Mouse (Mus musculus) T-cell, adult 2 months (primary cell): Measurements from ENCODE around the gene Pdia3.
A peak's percentile ranks its signal among the peaks of the same experiment; 100 is the strongest.
"Not testable (repeated sequence)": the region's sequence is repeated elsewhere in the genome, so short reads cannot be mapped to it uniquely, and the experiment has no call there.

Experiments used
- DNase-seq: peaks from one replicate; pipeline ENCODE4 v3.0.0; 2022; ENCODE audit warnings: low spot score

Pdia3 gene

DNA sequence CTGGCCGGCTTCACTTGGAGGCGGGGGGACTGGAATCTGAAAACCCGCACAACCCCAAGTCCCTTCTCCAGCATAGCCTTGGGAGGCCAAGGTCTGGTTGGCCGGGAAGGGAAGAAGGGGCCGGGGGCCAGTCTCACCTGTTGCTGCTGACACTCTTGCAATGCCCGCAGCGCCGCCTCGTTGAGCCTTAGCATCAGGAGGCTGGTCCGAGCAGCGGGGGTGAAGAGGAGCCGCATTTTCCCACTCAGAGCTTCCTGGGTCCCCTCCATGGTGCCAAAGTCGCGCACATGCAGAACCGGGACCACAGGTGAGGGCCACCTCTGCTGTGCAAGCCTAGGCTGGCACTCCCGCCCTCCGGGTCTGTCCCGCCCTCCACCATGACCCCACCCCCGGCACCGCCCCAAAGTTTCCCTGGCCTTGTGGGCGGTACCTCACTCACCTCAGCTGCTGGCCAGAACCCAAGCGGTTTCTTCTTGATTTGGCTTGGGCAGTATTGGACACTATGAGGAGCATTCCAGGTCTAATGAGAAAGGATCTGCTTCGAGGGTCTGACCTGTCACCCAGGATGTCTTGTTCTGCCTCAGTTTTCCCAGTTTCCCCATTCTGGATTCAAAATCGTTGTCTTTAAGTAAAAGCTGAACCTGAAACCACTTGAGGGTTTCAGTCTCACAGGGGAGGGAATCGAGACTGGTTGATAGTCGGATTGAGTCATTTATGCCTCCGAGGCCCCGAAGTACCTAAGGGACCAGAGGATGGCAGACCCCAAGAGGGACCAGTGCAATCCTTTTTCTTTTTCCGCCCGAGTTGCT lies 28.9 kb downstream of the Pdia3 start:
- peak; percentile 57 for DNase-seq

DNA sequence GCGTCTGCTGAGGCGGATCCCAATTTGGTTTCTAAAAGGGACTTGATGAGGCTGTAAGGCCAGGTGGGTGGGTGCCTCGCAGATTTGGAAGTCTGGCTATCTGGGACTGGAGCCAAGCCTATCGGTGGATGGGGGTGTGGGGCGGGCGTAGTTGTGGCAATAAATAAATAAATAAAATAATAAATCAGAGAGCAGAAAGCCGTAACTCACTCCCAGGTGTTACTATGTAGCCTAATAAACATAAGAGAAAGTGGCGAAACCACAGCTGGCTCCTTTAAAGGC lies 29.4 kb downstream of the Pdia3 start:
- no peak for DNase-seq

DNA sequence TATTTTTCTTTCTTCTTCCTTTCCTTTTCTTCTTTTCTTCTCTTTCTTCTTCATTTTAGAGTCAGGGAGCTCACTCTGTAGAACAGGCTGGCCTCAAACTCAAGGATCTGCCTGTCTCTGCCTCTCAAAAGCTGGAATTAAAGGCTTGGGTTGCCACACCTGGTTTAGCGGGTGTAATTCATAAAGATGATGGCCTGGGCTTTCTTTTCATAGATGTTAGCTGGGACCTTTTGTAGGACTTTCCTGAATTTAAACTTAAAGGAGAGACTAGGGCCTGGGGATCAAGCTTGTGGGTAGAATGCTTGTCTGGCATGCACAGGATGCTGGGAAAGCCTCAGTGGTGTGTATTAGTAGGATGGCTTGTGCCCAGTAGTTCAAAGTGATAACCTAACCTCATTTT lies 30.6 kb downstream of the Pdia3 start, which contains the start of gene Ell3:
Ell3 (minus strand) TSS at position 101 of the 400 bp plus-strand sequence.
- no peak for DNase-seq

DNA sequence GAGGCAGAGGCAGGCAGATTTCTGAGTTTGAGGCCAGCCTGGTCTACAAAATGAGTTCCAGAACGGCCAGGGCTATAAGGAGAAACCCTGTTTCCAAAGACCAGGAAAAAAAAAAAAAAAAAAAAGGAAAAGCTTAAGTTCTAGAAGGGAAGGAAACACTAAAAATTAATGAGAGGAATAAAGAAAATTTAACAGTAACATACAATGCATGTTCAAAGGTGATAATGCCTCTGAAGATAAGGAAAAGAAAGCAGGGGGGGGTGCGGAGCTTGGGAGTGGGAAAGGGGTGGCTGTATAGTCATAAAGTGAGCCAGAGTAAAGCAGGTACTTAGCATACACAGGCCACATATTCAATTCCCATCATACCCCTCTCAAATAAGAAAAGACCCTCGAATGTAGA lies 31.5 kb downstream of the Pdia3 start:
- no peak for DNase-seq

DNA sequence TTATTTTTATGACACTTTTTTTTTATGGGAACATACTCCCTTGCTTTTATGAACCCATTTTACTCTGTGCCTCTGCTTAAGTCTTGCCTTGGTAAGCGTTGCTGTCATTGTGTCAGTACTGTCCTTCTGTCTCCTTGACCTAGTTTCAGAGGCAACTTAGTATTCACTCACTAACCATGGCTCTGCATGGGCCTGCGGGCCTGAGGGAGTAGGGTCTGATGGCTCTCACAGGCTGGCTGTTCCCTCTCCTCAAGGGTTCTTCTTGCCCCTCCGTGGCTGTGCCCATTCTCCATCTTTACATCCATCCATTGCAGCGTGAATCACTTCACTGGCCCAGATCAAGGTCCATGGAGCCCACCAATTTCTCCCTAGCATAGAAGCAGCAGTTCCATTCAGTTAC lies 32.9 kb downstream of the Pdia3 start:
- no peak for DNase-seq

DNA sequence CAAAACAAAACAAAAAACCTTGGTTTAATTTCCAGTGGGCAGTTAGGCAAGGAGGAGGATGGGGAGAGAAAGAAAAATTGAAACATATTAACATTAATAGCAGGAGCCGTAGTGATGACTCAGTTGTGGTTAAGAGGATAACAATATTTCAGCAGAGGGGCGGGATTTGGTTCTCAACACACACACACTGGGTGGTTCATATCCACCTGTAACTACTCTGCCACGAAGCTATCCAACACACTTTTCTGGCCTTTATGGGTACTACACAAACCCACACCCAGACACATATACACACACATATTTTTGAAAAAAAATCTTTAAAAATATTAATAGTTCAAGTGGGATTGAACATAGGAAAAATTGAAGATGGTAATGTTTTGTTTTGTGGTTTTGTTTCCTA lies 33.4 kb downstream of the Pdia3 start:
- no peak for DNase-seq

DNA sequence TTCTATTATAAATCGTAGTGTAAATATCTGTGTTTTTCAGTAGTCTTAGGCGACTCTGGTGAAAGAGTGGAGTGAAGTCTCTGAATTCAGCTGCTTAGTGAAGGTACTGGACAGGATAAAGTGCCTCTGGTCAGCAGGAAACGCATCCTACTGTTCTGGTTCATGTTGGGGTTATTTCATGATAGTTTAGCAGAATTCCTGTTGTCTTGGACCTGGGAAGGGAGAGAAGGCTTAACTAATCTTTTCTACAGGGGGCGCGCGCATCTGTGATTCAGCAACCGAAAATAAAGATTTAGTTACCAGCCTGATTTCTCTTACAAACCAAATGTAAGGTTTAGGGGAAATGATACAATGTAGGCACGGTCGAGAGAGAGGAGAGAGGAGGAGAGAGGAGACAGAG lies 34.6 kb downstream of the Pdia3 start:
- peak; percentile 23 for DNase-seq

DNA sequence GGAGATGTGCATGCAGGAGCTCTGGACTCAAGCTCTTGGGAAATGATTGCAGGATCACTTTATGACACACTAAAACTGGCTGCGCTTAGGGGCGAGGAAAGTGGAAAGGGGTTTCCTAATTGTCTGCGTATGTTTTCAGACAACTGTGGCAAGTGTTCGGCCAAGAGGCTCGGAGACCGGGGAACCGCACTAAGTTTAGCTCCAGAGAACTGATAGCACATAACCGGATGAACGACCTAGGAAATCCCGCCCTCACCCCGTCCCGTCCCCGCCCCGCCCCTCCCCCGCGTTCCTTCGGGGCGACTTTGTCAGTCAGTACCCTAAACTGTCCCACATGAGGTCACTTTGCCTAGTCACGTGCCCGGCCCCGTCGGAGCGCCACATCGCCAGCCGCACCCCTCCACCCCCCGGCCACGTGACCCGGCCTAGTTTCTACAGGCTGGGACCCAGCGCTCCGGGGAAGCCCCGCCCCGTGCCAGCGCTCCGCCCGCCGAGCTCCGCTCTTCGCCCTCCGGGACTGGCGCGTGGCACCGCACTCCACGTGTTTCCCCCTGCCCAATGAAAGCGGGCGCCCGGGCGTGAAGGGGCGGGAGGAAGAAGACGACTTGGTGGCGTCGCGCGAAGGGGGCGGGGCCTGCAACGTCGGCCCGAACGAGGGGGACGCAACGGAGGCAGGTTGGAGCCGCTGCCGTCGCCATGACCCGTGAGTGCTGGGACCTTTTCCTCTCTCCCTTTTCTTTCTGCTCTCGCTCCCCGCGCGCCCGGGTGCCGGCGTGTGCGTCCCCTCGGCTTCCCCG lies 35.4 kb downstream of the Pdia3 start, which contains the start of gene Serf2:
Serf2 (plus strand) TSS at position 457 of the 797 bp plus-strand sequence.
- peak; percentile 100 for DNase-seq

DNA sequence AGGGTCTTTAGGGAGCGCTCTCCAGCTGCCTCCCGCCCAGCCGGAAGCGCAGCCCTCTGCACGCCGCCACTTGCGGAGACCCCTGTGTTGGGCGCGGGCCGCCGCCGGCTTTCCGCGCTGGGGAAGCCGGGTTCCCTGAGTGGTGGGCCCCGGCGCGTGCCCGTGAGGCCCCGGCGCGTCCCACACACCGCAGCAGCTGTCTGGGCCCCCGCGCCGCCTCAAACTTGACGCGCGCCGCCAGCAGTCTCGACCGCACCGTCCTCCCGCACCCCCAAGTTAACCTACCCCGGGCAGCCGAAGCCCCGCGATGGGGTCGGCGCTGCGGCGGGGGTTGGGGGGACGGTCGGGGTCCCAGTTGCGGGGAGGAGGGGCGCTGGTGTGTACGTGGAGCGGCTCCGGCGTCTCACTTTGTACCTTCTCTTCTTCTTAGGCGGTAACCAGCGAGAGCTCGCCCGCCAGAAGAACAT lies 36.0 kb downstream of the Pdia3 start:
- DNase-seq: no peak

DNA sequence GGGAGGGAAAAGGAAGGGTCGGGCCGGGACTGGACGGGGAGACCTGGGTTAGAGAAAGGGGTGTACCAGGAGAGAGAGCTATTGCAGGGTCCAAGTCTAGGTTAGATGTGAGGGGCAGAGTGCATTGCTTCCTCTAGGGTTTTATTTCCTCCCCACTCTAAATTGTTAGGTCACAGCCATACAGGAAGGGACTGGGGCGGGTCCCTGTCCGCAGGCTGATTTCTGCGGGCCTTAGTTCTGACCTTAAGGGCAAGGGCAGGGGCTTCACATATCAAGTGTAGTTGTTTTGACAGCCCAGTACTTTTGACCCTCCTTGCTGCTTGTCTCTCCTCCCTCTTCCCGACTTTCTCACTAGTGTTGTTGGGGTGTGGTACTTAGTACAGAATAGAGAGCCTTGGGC lies 36.5 kb downstream of the Pdia3 start:
- no peak for DNase-seq

DNA sequence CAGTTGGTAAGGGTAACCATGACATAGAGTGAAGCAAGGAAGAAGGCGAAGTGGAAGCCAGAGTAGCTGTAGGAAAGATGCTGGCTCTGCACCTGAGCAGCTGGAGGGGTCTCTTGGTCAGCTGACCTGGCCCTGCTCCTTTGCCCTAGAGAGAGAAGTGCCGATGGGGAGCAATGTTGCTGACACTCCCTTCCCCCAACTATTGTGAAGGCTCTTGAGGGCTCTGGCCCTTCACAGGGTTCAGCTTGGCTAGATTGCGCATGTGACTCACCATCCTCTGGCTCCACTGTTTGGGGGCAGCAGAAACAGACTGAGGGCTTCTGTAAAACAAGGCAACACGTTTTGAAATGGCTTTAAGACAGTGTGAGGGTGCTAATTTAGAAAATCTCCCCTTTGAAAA lies 38.8 kb downstream of the Pdia3 start:
- no peak for DNase-seq

DNA sequence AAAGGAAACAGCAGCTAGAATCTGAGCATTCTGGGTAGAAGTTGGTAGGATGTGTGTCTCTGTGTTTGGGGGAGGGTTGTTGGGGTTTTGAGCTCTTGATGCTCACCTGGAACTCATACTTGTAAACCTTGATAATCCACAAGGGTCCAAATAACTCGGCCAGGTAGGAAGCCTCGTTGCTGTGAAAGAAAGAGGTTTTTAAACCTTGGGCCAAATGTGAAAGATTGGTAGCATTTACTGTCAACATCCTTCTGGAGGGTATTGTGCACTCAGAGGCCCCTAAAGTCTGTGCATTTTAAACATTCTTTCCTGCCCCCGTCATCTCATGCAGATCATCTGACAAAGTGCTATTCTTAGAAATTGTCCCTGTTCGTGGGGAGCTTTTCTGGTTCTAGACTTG lies 39.4 kb downstream of the Pdia3 start, which contains the start of gene Hypk:
Hypk (plus strand) TSS at position 301 of the 400 bp plus-strand sequence.
- no peak for DNase-seq

DNA sequence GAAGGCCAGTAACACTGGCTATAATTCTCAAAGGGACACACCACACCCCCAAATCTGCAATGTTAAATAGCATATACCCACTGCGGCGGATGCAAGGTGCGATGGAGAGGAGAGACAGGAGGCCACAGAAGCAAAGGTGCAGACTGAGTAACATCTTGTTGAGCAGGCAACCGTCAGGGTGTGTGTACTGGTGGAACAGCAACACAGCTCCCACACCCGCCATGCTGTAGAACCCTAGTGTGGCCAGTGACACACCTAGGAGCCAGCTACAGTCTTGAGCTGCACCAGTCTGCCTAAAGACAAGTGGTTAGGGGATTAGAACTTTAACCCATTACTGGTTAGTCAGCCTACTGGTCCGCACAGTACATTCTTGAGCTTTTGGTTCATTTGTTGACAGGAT lies 40.3 kb downstream of the Pdia3 start:
- no peak for DNase-seq

DNA sequence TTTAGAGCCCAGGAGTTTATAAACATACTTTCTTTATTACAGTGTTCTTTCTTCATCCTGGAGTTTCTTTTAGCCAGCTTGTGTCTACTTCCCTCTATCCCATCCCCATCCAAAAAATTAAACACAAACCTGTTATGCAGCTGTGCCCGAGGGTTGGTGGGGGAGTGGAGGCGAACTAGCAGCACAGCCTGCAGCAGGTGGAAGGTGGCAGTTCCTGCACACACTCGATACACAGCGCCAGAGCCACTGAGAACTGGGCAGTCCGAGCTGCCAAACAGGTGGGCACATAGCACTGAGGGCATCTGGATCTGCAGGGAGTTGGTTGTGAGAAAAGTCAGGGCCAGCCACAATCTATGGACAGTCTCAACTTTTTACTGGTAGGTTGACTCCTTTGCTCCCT lies 42.0 kb downstream of the Pdia3 start:
- DNase-seq: no peak

DNA sequence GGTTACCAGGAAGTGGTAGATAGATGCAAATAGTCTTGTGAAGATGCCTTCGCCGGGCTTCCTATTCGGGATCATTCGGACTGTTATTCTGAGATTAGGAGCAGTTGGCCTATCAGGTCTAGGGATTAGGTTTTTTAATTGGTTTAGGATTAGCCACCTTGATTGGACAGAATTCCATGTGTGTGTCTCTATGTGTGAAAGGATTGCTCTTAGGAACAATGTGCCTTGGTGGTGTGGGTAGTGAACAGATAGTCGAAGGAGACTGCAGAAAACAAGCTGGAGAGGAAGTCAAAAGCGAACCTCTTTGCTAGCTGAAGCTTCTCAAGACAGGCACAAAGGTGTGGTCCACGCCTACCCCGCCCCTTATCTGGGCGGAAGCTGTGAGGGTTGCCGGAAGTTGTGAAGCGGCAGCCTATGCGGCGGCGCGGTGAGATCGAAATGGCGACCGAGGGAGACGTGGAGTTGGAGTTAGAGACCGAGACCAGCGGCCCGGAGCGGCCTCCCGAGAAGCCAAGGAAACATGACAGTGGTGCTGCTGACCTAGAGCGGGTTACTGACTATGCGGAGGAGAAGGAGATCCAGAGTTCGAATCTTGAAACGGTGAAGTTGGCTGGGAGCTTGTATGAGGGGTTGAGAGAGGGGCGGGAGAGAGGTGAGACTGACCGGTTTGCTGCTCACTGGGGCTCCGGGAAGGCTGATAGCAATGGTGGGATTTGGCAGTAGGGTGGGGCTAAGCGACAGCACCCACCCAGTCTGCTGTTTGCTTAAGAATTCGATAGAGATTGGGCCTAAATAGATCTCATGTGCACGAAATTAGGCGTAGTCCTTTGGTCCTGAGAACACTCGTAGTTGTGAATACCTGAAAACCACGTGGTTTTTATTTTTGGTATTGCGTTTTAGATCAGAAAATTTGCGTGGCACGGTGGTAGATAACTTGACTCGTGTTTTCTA lies 43.4 kb downstream of the Pdia3 start, which contains the start of gene Serinc4:
Serinc4 (minus strand) TSS at position 90 of the 951 bp plus-strand sequence.
- DNase-seq: peak; percentile 93

DNA sequence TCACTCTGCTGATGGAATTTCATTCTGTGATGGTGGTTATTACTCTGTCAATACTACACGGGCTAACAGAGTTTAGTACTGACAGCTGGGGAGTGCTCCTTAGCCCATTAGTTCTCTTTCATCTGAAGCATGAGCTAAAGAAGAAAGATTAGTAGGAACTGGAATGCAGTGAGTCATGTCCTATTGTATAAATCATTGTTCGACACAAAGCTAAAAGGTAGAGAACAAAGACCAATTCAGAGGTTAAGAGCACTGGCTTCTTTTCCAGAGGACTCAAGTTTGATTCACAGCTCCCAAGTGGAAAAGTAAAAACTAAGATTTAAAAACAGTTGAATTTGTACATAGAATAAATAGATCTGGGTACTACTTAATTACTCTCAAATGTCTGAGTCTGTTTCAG lies 46.5 kb downstream of the Pdia3 start:
- DNase-seq: no peak

DNA sequence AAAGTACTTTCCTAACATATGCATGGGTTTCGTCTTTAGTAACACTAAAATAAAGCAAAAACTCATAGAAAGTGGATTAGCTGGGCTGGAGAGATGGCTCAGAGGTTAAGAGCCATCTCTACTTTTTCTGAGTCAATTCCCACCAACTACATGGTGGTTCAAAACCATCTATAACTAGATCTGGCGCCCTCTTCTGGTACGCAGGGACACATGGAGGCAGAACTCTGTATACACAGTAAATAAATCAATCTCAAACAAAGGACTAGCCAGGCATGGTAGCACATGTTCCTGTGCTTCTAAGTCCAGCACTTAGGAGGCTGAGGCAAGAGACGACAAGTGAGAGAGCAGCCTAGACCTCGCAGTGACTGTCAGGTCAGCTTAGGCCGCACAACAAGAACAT lies 55.4 kb downstream of the Pdia3 start:
- not testable (repeated sequence) for DNase-seq

DNA sequence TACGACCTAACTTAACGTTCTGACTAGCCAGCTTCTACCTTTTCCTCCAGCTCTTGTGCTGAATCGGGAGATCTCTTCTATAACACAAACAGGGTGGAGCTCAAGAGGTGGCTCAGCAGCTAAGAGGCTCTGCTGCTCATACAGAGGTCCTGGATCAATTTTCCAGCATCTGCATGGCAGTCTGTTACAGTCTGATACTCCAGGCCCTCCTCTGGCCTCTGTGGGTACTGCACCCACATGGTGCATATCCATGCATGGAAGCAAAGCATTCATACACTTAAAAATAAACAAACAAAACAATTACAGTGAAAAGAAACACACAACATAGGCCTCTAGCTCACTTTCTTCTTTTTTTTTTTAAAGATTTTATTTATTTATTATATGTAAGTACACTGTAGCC lies 59.2 kb downstream of the Pdia3 start:
- DNase-seq: not testable (repeated sequence)

DNA sequence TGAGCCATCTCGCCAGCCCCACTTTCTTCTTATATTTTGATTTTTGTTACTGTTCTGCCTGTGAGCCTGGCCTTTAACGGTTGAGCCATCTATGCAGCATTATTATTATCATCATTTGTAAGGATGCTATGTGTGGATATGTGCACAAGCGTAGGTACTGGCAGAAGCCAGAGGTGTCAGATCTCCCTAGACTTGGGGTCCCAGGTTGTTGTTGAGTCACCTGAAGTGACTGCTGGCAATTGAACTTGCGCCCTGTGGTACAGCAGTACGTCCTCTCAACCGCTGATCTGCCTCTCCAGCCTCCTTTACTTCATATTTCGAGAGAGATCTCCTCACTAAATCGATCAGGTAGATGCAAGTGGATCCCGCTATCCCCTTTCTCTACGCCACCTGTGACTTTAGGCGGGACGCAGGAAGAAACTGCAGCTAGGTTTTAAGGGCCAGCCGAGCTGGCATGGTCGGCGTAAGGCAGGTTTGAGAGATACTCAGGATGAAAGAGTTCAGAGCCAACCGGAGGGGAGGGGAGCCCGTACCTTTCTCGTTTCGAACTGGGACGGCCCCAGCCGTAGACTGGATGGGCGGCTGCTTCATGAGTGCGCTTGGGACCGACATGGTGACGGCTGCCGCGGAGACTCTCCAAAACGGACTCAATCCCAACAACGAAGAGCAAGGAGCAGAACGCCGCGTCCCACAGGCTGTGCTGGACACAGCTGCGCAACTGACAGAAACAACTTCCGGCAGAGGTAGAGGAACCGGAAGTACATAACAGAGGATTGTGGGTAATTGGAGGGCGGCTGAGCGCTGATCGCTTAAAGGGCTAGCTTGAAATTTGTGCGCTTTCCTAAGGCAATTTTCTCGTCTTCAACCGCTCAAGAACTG lies 60.0 kb downstream of the Pdia3 start, which contains the start of gene Mfap1b:
Mfap1b (minus strand) TSS at position 767 of the 879 bp plus-strand sequence.
- peak; percentile 81 for DNase-seq

DNA sequence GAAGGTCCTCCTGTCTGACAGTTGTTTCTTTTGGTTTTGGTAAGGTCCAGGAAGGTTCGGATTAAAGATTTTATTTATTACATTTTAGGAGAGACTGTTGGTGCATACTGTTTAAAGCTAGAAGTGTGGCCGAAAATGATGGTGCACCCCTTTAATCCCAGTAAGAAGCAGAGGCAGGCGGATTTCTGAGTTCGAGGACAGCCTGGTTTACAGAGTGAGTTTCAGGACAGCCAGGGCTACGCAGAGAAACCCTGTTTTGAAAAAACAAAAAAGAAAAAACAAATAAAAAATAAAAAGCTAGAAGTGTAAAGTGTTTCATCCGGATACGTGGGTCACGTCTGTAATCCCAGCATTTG lies 60.6 kb downstream of the Pdia3 start:
- DNase-seq: no peak

DNA sequence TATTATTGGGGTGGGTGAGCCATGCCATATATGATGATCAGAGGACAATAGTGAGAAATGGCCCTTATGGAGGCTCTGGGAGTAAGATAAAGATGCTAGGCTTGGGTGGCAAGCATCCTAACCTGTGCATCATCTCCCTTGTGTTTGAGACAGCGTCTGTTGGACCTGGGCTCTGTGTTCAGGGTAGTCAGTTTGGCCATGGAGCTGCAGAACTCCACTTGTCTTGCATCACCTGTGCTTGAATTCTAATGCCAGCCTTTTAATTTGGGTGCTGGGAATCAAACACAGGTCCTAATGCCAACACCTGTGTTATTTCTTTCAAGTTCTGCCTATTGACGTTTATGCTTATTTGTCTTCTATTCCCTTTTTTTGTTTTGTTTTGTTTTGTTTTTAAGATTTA lies 61.7 kb downstream of the Pdia3 start:
- DNase-seq: not testable (repeated sequence)
